Mouse (Mus musculus) forebrain, embryonic 10.5 days (tissue): ENCODE data around the gene Trim42. TPM values are rescaled to one million over a fixed set of nuclear protein-coding genes. Genes with fewer than 3 reads are reported as not detected.

Experiments
- DNase-seq: peaks from one replicate; pipeline ENCODE4 v3.0.0-alpha.2; 2017; ENCODE audit warnings: low spot score; ENCODE audit errors: extremely low spot score
- H3K27ac ChIP-seq: fragments of 300-500 bp; sonication (generic); 2 replicates; pipeline ENCODE4 v1.5.1; 2016; ENCODE audit warnings: mild to moderate bottlenecking
- H3K27me3 ChIP-seq: fragments of 300-500 bp; sonication (generic); 2 replicates; pipeline ENCODE4 v1.6.1; 2016; ENCODE audit warnings: mild to moderate bottlenecking; ENCODE audit not compliant: poor library complexity, severe bottlenecking
- H3K36me3 ChIP-seq: fragments of 300-500 bp; sonication (generic); replicated peaks from 2 replicates; pipeline ENCODE4 v1.6.1; 2016; ENCODE audit warnings: mild to moderate bottlenecking, moderate library complexity
- H3K4me1 ChIP-seq: fragments of 300-500 bp; sonication (generic); 2 replicates; pipeline ENCODE4 v1.6.1; 2016
- H3K4me3 ChIP-seq: fragments of 300-500 bp; sonication (generic); 2 replicates; pipeline ENCODE4 v1.5.1; 2016; ENCODE audit warnings: mild to moderate bottlenecking, moderate library complexity
- H3K9me3 ChIP-seq: fragments of 300-500 bp; sonication (generic); 2 replicates; pipeline ENCODE4 v1.6.1; 2016; ENCODE audit warnings: mild to moderate bottlenecking, moderate library complexity
- WGBS: fragments of 180-500 bp; shearing (Covaris S2); methylation state at CpG from one replicate; pipeline ENCODE4 v1.1.7; 2016; 5-methylcytosine and 5-hydroxymethylcytosine counted together
- polyA plus RNA-seq: library from polyadenylated mRNA; unstranded; fragments of >200 nt; fragmentation: Nextera tagmentation; extraction: Ambion mirVana; gene quantifications from 2 replicates; pipeline ENCODE4 v1.2.1, GENCODE M21; 2016

Gene Trim42
- not detected in 2 replicates for polyA plus RNA-seq

GRCm38 (mm10) chr9:97369591-97369990, at the start of gene Trim42:
Gene Trim42, minus strand, starts transcription at chr9:97369958.
- H3K36me3 ChIP-seq: no peaks in the 10 kb centered on the region
- no peaks in the 10 kb centered on the region for H3K9me3 ChIP-seq
- no peak within 1 kb of the TSS for H3K4me3 ChIP-seq
- H3K27ac ChIP-seq: no peak within 1 kb of the TSS
- H3K4me1 ChIP-seq: no peaks in the 10 kb centered on the region
- DNase-seq: no peak
- 91% methylated on average over 7 of the region's 7 CpGs for WGBS
- H3K27me3 ChIP-seq: no peaks in the 10 kb centered on the region

GRCm38 (mm10) chr9:97414876-97415668, 45.3 kb upstream of the Trim42 start:
- Histone ChIP-seq H3K36me3 (no peaks in the 10 kb centered on the region), H3K27me3 (no peaks in the 10 kb centered on the region), H3K4me1 (no peaks in the 10 kb centered on the region), H3K4me3 (no peak overlapping the region), H3K9me3 (no peaks in the 10 kb centered on the region), H3K27ac (no peak overlapping the region)
- DNase-seq: no peak
- 79% methylated on average over 6 of the region's 6 CpGs for WGBS

DNA sequence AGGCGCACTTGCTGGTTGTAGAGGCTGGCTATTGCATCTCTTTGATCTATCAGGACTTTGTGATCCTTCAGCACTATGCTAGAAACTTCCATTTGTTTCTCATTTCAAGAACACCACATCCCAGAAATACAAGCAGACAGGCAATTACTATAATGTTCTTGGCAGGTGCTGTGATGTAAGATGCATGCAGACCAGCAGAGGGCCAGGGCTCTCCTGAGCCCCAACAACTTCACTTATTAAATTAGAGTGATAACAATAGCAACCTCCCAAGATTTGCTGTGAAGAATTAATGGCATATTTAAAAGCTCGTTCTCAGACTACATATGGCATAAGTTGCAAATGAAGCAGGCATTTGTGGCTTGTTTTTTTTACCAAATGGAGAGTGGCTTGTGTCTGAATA, 38.4 kb upstream of the Trim42 start:
- WGBS: 90% methylated on average over 2 of the region's 2 CpGs
- Histone ChIP-seq H3K36me3 (no peaks in the 10 kb centered on the region), H3K4me3 (no peak overlapping the region), H3K4me1 (no peaks in the 10 kb centered on the region), H3K27ac (no peak overlapping the region), H3K9me3 (no peaks in the 10 kb centered on the region), H3K27me3 (no peaks in the 10 kb centered on the region)
- DNase-seq: no peak

DNA sequence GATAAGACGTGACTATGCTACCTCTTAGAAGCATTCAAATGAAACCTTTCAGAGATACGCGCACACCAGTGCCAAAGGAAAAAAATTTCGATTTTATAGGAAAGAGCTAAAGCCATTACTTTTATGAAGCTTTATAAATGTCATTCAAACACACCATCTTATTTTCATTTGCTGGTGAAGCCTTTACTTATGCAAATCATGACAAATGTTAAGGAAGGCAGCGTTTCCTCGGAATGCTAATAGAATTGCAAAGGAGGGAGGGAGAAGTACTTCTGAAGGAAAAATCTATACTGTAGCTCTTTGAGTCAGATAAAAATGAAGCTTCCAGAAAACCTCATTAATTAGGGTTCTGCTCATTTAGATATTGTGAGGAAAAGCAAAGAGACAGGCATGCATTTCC, 13.3 kb downstream of the Trim42 start:
- H3K9me3 ChIP-seq: no peaks in the 10 kb centered on the region
- H3K4me3 ChIP-seq: no peak overlapping the region
- no peak for DNase-seq
- no peaks in the 10 kb centered on the region for H3K27me3 ChIP-seq
- no peak overlapping the region for H3K27ac ChIP-seq
- H3K4me1 ChIP-seq: no peaks in the 10 kb centered on the region
- no peaks in the 10 kb centered on the region for H3K36me3 ChIP-seq
- WGBS: 78% methylated on average over 6 of the region's 6 CpGs

- WGBS: 90% methylated on average over 12 of the region's 12 CpGs
- H3K27me3 ChIP-seq: no peaks in the 10 kb centered on the region
- H3K27ac ChIP-seq: no peak overlapping the region
- no peak overlapping the region for H3K4me3 ChIP-seq
- no peak for DNase-seq
- H3K4me1 ChIP-seq: peaks cover 9% of the 10 kb centered on the region; the same call in 1 of the 2 replicates
- H3K9me3 ChIP-seq: no peaks in the 10 kb centered on the region
- no peaks in the 10 kb centered on the region for H3K36me3 ChIP-seq
Measured at GRCm38 (mm10) chr9:97344767-97345297, 24.9 kb downstream of the Trim42 start.

- Histone ChIP-seq H3K4me1 (peaks cover 7% of the 10 kb centered on the region; the same call in 1 of the 2 replicates), H3K27me3 (no peaks in the 10 kb centered on the region), H3K9me3 (no peaks in the 10 kb centered on the region), H3K36me3 (no peaks in the 10 kb centered on the region), H3K4me3 (no peak overlapping the region), H3K27ac (no peak overlapping the region)
- no peak for DNase-seq
- 78% methylated on average over 5 of the region's 5 CpGs for WGBS
Measured at GRCm38 (mm10) chr9:97341772-97342171, 28.0 kb downstream of the Trim42 start.

- Histone ChIP-seq H3K4me1 (no peaks in the 10 kb centered on the region), H3K27ac (no peak overlapping the region), H3K9me3 (no peaks in the 10 kb centered on the region), H3K4me3 (no peak overlapping the region), H3K36me3 (no peaks in the 10 kb centered on the region), H3K27me3 (no peaks in the 10 kb centered on the region)
- WGBS: 81% methylated on average over 3 of the region's 3 CpGs
- DNase-seq: no peak
Measured at GRCm38 (mm10) chr9:97322846-97323245, 46.9 kb downstream of the Trim42 start.

GRCm38 (mm10) chr9:97322120-97322519, 47.6 kb downstream of the Trim42 start:
- DNase-seq: peak; percentile 6
- no peaks in the 10 kb centered on the region for H3K9me3 ChIP-seq
- H3K27me3 ChIP-seq: no peaks in the 10 kb centered on the region
- 91% methylated on average over 10 of the region's 10 CpGs for WGBS
- H3K4me1 ChIP-seq: no peaks in the 10 kb centered on the region
- no peaks in the 10 kb centered on the region for H3K36me3 ChIP-seq
- H3K27ac ChIP-seq: no peak overlapping the region
- H3K4me3 ChIP-seq: no peak overlapping the region

DNA sequence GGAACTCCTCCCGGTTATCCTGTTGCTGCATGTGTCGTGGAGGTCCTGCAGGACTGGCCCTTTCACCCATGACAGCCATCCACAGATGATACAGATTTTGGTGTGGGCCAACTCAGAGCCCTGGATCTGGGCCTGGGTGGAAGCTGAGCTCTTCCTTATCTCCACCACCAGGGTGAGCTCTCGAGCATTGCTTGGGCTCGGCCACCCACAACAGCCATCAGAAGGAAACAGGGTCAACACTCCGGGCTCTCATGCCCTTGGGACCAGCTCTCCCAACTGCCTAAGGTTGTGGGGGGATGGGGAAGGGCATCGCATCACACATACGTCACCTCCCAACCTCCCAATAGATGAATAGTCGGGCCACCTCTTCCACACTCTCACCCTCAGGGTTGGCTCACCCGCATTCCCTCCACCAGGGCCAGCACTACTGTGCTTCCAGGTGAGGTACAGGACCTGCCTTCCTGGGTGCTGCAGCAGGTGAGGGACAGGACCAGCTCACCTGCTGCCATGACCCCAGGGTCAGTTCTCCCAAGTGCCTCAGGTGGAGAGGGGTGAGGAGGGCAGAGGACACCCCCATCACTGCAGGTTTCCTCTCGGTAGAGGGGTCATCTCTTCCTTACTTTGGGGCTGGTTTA, 54.2 kb downstream of the Trim42 start:
- Histone ChIP-seq H3K36me3 (no peaks in the 10 kb centered on the region), H3K27ac (no peak overlapping the region), H3K9me3 (no peaks in the 10 kb centered on the region), H3K4me3 (no peak overlapping the region), H3K4me1 (no peaks in the 10 kb centered on the region), H3K27me3 (no peaks in the 10 kb centered on the region)
- peak; percentile 14 for DNase-seq
- WGBS: 73% methylated on average over 10 of the region's 10 CpGs

GRCm38 (mm10) chr9:97311614-97312013, 58.1 kb downstream of the Trim42 start:
- no peak overlapping the region for H3K4me3 ChIP-seq
- H3K36me3 ChIP-seq: no peaks in the 10 kb centered on the region
- H3K27me3 ChIP-seq: no peaks in the 10 kb centered on the region
- no peaks in the 10 kb centered on the region for H3K4me1 ChIP-seq
- H3K27ac ChIP-seq: no peak overlapping the region
- no peak for DNase-seq
- WGBS: 89% methylated on average over 7 of the region's 7 CpGs
- no peaks in the 10 kb centered on the region for H3K9me3 ChIP-seq

DNA sequence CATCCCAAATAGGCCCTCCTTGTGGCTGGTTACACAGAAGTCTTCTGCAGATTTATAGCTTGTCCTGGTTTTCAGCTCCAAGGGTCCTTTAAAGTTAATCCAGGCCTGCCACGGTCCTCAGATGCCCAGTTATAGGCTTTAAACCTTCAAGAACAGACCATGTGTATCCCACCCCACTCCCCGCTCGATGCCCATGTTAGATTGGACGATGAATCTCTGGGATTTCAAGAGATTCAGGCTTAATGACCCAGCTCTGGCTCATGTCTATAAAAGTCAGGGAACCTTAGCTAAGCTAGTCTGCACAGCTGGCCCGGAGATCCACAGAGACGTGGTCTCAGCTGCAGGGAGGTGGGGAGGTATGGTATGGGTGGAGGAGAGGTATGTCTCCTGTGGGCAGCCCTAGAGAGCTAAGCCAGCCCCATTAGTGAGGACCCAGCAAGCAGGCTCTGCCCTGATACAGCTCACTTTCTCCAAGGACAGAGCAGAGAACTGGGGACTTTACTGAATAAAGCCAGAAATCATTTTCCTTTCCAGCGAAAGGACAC, 60.2 kb downstream of the Trim42 start:
- no peaks in the 10 kb centered on the region for H3K36me3 ChIP-seq

GRCm38 (mm10) chr9:97307705-97308485, 61.9 kb downstream of the Trim42 start:
- WGBS: 62% methylated on average over 6 of the region's 6 CpGs
- H3K4me3 ChIP-seq: no peak overlapping the region
- H3K9me3 ChIP-seq: no peaks in the 10 kb centered on the region
- H3K27ac ChIP-seq: no peak overlapping the region
- no peak for DNase-seq
- H3K36me3 ChIP-seq: no peaks in the 10 kb centered on the region
- H3K4me1 ChIP-seq: no peaks in the 10 kb centered on the region
- H3K27me3 ChIP-seq: no peaks in the 10 kb centered on the region

More for the DNA sequence above, 60.2 kb downstream of the Trim42 start:
- no peak overlapping the region for H3K4me3 ChIP-seq
- H3K27ac ChIP-seq: no peak overlapping the region
- H3K27me3 ChIP-seq: no peaks in the 10 kb centered on the region
- WGBS: 89% methylated on average over 7 of the region's 7 CpGs
- H3K4me1 ChIP-seq: no peaks in the 10 kb centered on the region
- no peak for DNase-seq
- H3K9me3 ChIP-seq: no peaks in the 10 kb centered on the region
